Mouse (Mus musculus): ENCODE measurements around the gene Cubn.

The Cubn gene

DNA sequence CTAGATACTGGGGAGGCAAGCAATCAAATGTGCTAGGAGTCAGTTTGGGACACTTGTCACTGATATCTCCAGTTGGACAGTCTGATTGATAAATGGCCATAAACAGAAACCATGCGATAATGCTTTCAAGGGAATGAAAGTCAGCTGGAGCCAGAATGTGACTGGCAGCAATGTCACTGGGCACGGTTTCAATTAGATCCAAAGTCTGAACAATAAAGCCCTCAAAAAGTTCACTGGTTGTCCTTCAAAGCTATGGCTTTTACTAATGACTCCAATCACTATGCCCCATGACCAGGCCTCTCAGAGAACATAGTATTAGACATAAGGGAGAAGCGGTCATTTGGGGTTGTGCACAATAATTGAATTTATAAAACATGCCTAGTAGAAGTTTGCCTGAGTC lies 7.0 kb downstream of the Cubn start:
- DNase-seq (ENCODE audit: low spot score in 2 of 2), result no peak

DNA sequence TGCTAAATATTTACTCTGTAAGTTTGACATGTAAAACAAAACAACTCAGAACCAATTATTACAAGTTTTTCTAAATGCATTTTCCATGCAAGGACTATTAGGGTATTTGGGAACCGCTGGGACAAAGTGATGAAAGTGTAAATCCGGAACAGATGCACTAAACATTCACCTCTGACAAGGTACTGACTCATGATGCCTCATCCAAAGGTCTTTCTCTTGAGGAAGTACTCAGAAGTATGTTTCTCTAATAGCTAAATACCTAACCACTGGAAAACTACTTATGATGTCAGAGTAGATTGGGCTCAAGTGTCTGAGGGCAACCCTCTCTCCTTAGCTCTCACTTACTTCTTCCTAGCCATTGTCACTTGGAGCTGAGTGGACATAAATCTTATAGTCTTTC lies 10.9 kb downstream of the Cubn start:
- no peak for DNase-seq (ENCODE audit: low spot score in 2 of 2)

DNA sequence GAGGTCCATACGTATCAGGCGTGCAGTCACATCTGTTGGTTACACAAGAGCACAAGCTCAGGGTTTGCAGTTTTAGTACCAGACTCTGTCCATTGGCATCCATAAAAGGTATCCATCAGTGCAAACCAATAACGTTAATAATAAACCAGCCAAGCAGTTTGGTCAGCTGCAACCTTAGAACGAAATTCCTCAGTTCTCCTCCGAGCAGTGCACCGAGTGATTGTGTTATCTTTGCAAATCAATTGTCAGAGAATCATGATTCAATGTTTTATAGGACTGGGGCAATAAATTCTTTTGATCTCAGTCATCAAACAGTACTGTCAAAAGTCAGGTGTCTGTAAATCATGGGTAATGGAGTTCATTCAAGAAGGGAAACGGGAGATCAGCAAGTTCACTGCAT lies 12.4 kb downstream of the Cubn start:
- no peak for DNase-seq (ENCODE audit: low spot score in 2 of 2)

DNA sequence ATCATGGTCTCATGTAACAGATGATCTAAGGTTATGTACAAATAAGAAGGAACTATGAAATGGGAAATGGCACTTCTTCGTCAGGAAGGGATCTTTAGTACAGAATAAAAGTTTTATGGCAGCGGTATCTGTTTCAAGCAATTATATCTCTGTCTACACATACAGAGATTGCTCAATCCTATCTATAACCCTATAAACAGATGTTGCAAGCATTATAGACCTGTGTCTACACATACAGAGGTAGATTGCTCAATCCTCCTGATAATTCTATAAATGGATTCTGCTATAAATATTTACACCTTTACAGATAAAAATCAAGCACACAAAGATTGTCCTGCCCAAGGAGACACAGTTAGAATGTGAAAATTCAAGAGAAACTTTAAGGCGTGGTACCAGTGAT lies 21.5 kb downstream of the Cubn start:
- DNase-seq (ENCODE audit: low spot score in 2 of 2), result no peak

DNA sequence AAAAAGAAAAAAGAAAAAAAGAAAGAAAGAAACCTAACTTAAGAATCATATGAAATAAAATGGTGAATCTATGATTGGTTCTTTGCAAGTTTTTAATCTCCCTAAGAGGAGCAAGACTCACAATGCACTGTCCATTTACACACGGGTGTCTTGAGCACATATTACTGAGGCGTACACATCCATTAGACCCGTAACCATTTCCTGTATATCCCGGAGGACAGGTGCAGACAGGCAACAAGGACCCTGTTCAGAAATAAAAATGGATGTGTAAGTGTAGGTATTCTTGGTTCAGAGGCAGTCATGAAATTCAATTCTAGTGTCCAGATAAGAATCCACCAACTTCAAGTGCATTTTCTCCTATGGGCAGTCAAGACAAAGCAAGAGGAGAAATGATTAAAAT lies 22.0 kb downstream of the Cubn start:
- DNase-seq (ENCODE audit: low spot score in 2 of 2), result no peak

DNA sequence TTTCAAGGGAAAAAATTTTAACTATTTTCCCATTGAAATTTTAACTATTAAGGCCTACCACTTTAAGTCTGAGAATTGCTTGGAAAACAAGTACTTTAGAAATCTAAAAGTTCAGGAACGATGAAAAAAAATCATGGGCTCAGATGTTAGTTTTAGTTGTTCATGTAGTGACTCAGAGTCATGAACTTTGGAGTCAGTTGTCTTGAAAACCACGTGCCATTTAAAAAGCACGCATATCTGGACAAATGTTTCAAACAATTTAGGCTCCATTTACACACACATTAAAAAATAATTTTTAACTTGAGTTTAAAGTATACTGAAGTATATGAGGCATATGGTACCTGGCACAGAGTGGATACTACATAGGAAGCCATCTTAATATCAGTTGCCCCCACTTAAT lies 24.9 kb downstream of the Cubn start:
- no peak for DNase-seq (ENCODE audit: low spot score in 2 of 2)

DNA sequence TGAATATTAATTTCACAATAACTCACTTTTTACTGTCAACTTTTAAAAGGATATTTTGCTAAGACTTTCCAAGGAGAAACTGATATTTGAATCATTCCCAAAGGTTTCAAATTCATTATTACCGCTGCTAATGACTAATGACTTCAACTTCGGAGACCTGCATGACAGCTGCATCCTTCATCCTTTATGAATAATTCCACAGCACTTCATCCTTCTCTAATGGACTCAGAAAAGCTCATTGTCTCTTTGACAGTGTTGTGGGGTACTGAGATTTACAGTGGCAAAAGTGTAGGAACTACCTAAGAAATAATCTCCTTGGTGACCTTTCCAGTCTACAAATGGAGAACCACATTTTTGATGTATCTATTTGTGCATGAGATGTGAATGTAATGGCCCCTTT lies 33.5 kb downstream of the Cubn start:
- no peak for DNase-seq (ENCODE audit: low spot score in 2 of 2)

DNA sequence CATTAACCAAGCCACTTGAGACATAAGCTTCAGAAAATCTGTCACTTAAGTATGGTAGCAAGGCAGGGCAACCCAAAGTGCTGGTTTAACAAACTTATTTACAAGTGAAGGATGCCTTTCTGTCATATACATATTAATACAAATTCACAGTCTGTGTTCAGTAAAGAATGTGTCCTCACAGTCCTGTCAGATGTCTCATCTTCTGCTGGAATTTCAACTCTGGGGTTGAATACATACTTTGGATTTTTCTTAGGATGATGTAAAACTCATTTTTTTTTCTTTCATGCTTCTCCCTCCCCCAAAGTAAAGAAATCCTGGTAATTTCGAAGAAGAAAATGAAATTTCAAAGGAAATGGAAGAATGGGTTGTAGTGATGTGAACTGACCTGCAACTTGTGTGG lies 34.8 kb downstream of the Cubn start:
- no peak for DNase-seq (ENCODE audit: low spot score in 2 of 2)

DNA sequence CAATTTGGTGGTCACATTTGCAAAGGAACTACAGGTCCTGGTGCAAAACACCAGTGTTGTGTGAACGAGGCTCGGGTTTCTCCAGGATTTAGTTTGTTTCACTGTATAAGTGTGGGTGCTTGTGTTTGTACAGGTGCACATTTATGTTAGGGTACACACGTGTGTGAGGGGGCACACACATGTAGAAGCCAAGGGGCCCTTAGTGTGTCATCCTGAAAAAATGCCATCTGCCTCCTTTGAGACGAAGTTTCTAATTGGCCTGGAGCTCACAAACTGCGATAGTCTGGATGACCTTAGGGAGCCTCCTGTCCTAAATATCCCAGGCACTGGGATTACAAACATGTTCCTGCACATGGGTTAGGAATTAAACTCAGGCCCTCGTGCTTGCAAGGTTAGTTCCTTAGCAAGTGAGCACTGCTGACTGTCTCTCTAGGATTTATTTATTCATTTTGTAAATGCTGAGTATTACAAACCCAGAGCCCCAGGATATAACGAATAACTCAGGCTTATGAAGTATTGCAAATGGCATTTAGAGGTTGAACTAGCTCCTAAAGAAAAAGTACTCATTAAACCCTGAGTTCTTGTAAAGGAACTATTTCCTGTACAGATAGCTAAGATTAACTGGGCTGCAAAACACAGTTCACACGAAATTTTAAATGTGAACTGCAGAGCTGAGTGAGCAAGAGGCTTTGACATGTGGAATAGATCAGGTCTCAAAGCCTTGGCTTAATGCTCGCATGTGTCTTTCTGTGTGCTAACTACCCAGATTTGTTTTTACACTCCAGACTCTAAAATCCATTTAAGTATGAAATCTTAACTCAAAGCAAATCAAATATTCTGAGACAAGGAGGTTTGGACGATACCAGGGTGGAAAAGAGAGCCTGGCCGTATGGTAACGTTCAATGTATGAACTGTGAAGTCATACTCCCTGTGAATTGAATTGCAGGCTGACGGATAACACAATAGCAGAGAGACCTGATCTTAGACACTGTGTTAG lies 39.8 kb downstream of the Cubn start:
- no peak for DNase-seq (ENCODE audit: low spot score in 2 of 2)

DNA sequence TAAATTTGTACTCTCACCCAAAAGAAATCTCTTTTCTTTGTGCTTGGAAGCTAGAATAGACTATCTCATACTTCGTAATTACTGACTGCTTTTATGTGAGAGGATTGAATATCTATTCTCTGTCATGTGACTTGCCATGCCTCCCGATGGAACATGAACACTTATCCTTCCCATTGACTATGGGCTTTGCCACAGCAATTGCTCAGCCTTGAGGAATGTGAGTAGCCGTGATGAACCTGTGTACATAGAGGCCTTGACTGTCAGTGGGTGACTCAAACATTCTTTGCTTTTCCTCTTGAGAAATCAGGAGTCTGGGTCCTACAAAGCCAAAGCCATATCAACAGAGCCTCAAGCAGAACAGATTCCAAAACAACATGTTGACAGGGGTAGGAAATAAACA lies 40.7 kb downstream of the Cubn start:
- DNase-seq (ENCODE audit: low spot score in 2 of 2), result no peak

DNA sequence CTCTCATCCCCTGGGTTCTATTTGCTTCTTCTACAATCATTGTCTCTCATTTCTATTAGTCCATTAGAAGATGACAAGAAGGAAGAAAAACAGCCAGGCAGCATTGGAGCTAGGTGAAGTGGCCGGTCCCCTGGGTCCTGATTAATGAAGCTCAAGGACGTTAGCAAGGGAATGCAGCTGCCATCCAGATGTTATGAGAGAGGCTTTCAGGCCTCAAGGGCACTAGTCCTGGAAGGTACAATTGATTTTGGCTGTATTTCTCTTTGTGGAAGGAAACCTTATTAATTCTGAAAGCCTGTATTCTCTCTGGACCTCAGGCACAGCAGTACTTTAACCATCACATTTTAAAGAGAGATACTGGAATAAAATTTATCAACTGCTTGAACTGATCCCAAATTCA lies 41.1 kb downstream of the Cubn start:
- no peak for DNase-seq (ENCODE audit: low spot score in 2 of 2)

DNA sequence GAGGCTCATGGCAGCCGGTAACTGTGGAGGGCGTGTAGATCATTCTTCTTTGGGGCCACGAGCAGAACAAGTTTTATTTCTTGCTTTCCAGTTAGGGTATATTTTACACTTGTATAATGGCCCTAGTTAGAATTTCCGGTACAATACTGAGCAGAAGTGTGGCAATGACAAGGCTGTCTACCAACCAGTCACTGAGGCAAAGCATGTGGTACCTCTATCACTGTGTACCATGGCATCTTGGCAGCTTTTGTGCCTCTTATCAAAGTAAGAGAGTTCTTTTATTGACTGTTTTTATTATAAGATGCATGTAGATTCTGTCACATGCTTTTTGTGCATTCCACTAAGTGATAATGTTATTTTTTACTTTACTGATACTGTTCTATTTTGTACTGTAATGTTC lies 46.5 kb downstream of the Cubn start:
- no peak for DNase-seq (ENCODE audit: low spot score in 2 of 2)

DNA sequence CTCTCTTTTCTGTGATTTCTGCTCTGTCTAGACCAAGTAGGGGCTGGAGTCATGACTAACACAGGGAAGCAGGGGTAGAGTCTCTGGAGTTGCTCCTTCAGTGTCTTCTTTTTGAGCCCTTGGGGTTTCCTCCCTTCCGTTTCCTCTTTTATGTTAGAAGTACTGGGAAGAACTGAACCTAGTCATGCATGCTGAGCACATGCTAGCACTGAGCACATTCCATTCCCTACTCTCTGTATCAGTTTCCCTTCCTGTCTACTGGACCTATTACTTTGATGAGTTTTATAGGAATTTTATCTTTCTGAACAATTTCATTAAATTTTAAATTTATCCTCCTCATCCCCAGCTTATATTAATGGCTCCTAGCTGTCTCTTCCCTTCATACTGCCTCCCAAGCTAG lies 52.6 kb downstream of the Cubn start:
- DNase-seq (ENCODE audit: low spot score in 2 of 2), result no peak

DNA sequence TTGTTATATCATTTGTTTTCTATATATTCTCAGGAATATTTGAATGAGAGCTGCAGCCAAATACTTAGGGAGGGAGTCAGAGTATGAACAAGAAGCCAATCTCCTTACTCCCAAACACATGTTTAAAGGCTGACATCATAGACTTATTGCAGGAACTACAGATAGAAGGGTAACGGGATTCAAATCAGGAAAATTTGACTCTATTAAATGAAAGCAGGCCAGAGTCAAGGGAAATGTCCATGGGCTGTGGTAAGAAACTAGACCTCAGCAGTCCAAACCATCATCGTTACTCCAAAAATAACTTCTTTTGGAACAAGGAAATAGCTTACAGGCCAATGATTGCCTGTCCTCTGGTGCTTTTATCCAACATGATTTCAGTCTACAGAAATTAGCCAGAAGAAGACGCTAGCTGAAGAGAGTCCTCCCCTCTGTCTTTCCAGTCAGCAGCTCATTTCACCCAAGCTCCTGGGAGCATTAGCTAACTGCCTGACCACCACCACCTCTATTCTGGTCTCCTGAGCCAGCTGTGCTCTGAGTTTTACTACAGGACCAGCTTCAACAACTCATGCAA lies 53.3 kb downstream of the Cubn start:
- DNase-seq (ENCODE audit: low spot score in 2 of 2), result no peak

DNA sequence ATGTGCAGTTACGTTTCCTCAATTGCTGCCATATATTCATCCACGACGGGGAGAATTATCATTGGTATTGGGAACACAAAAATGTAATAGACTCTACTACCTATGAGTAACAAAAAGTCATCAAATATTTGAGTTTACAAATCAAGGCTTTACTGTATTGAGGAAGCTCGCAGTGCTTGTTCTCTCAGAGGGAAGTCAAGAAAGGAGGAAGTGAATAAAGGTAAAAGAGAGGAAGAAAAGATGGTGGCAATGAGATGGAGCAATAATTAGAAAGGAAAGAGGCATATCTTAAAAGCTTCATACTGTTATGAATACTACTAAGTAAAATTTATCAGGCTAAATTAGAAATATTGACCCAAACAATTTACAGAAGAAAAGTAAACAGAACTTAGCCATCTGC lies 59.6 kb downstream of the Cubn start:
- DNase-seq (ENCODE audit: low spot score in 2 of 2), result no peak

DNA sequence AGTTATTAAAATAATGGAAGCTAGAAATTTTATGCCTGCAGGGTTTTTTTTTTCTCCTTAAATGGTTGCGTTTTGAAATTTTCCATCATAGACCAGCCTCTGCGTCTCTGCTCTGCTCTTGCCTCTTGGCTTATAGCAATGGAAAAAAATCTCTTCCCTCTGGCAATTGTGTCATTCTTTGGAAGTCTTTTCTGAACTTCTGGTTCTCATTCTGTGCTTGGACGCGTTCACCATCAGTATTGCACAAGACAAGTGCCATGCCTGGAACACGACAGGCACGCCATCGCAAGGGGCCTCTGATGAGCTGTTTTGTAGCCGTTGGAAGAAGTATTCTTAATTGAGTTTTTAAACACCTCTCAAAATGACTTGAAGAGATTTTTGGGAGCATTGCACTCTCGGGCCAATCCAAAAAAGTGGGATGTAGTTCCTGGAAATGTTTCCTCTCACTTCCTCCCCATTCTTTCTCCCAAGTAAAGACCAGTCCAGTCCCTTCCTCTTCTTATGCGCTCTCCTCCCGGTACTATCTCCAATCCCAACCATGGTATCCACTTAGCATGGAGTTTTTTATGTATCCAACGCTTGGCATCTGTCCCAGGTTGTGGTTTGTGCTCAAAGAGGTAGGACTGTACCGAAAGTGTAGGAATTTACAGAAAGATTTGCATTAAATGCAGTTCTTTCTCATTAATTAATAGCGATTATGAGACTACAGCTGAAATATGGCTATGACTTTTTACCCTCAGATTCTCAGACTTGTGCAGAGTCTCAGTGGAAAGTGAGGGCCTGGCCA lies 69.4 kb downstream of the Cubn start:
- no peak for DNase-seq (ENCODE audit: low spot score in 2 of 2)

DNA sequence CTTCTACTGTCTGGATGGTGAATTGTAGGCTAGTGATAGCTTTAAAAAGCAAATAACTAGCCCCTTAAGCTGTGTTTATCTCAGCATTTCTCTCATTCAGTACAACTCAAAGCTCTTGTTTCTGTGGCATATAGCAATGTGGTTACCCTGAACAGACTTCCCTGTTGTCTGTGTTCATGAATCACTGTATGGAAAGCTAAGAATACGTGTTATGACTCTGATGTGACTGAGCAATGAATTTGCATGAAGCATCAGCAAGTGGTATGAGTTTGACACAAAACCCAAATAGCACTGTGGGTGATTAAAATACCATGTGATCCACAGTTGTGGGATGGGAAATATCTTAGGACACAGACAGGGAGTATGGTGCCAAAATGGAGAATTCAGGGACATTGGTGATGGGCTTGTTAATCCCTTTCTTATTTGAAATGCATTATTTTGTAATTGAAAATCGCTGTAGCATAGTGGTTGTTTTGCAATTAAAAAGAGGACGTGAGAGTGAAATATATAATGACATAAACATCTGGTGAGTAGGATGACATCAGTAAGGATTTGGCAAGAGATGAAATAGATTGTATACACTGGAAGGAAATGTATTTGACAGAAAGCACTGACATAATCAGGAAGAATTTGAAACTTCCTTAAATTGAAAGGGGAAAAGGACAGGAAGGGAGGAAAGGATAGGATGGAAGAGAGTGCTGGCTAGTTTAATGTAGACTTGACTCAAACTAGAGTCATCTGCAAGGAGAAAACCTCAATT lies 74.7 kb downstream of the Cubn start:
- DNase-seq (ENCODE audit: low spot score in 2 of 2), result no peak

DNA sequence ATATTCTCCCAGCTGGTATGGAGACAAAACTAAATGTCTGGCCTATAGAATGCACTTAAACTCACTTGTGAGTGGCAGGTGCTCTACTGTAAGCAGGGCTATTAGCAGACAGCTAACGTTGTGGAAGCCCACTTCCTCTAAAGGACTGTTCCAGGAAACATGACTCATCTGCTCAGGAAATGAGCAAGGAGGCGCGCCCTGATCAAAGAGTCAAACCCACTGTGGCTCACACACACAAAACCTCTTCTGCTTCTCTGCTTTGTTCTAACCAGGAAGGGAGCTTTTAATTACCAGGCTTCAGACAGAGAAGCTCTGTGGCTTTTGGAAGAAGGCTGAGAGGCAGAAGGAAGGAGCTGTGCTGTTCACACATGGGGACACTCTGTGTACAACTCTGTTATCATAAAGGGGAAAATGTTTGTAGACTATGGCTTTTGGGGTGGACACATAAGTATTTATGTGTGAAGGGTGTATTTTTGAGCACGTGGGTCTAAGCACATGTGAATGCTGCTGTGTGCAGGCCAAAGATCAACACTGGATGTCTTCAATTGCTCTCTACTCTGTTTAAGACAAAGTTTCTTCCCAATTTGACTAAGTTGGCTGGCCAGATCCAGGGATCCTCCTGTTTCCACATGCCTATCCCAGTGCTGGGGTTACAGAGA lies 78.0 kb downstream of the Cubn start:
- DNase-seq (ENCODE audit: low spot score in 2 of 2), result no peak

DNA sequence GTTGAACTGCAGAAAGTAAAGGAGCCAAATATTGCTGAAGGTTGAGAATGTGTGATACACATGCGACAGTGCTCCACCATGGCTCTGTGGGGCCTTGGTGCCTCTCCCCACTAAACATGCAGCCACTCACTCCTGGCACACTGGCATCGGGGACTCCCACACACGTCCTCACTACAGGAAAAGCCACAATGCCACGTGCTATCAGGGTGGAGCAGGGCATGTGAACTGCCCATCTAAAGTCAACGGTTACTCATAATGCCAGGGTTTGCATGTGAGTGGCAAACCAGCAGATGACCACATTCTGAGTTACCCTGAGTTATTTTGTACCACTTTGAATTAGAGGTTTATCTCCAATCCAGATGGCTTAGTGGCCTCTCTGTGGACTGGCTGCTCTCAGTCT lies 81.0 kb downstream of the Cubn start:
- DNase-seq (ENCODE audit: low spot score in 2 of 2), result no peak

DNA sequence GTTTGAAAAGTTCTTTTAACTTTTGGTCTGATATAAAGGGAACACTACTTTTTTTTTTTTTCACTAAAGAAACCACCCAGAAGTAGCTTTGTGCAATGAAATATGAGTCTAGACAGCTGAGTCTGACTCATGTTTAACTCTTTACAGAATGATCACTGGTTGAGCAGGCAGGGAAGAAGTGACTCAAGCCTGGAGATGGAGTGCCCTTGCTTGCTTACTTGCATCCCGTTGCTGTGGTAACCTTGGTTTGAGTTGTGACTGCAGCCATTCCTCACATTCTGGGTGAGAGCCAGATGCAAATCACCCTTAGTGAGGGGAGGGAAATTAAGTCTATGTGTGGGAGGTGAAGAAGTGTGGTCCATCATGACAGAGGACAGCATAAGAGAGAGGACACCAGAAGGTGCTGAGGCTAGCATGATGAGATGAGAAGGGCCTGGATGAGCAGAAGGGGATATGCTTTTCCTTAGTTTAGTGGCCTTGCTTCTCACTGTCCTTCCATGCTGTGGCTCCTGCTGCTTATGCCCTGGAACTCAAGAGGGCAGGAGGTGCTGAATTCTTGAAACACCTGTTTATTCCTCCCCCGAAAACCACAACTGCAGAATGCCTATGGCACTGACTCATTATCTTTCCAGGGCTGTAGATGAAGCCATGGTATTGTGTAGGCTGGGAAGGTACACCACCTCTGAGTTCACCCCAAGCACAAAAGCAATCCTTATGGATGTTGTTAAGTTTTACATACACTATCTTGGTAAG lies 81.7 kb downstream of the Cubn start:
- DNase-seq (ENCODE audit: low spot score in 2 of 2), result no peak

DNA sequence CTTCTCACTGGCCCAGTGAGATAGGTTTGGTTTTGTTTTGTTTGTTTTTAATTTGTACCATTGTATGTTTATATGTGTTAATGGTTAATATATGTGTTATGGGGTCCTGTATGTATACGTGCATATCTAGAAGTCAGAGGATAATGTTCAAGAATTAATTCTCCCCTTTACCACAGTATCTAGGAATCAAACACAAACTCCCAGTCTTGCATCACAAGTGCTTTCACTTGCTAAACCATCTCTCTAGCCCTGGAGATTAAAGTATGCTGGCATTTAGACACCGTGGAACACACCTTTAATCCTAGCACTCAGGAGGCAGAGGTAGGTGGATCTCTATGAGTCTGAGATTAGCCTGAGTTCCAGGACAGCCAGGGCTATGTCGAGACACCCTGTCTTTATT lies 83.3 kb downstream of the Cubn start:
- DNase-seq (ENCODE audit: low spot score in 2 of 2), result no peak

Measured in urinary bladder, postnatal 4 days (tissue).